In the genomic region with DNA sequence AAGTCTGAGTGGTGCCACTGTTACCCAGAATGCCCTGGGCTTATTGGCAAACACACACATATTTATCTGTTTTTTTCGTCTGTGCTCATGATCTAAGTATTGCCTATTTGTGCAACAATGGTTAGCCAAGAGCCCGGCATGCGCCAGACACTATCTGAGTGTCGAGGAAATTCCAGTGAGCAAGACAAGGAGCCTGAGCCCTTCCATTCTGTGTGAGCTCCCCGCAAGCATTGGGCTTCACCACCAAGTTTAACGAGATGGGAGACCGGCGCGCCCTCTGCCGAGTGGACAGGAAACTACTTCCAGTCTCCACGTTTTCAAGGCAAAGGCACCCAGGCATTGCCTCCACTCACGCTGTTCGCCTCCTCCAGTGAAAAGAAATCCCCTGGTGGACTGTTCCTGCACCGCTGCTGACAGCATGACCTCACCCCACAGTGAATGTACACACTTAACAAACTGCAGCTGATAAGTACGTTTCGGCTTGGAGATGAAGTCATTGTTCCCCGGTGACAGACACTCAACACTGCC, we compare ENCODE assay signal across 8 mouse cellular contexts. TPM values are rescaled to one million over a fixed set of nuclear protein-coding genes. Genes with fewer than 3 reads are reported as not detected.
DNase-seq lines count a peak whose midpoint lies in the region; ATAC-seq and TF ChIP-seq lines count a peak whose summit lies in the region.
"Had no signal": no experiment of that assay in that cellular context is flagged by ENCODE, and none has a peak within 500 bp of the region (broad histone marks: within the 10 kb centered on the region; RNA-seq: fewer than 3 reads in every experiment).

No protein-coding gene starts in this region.

- DNase-seq in B cell, adult 2 months = peak; percentile 65 to 68
- DNase-seq in CD8-positive naive resting alpha-beta T cell, adult 2 months (ENCODE audit: low read depth in 2 of 2, low spot score in 2 of 2) = peak; percentile 38 to 48
- peak; percentile 38 for DNase-seq in c-Kit-positive CD71-positive TER-119-positive erythroid progenitor cells, embryonic 14.5 days (ENCODE audit: low spot score)
- peak; percentile 87 to 88 for DNase-seq in heart, postnatal 10 days
- peak; percentile 91 for DNase-seq in lung, postnatal 0 days (ENCODE audit: low spot score)
- peak; percentile 27 for DNase-seq in testis, postnatal 14 days (ENCODE audit: low spot score)
- DNase-seq in cerebellum, adult 9-11 months = no peak

- WGBS in lung, postnatal 0 days = 31% methylated on average over 17 of the region's 17 CpGs

- H3K27ac ChIP-seq in lung, postnatal 0 days (ENCODE audit: low read length) = peak overlapping the region; percentile 12; the same call in 1 of the 2 replicates

- H3K27me3 ChIP-seq in lung, postnatal 0 days (replicated peaks; ENCODE audit: insufficient read depth, low read length) = no peaks in the 10 kb centered on the region

- no peaks in the 10 kb centered on the region for H3K36me3 ChIP-seq in lung, postnatal 0 days (ENCODE audit: insufficient read depth, low read length)

- no peak overlapping the region for H3K4me3 ChIP-seq in lung, postnatal 0 days (ENCODE audit: low read depth, low read length)
- H3K4me3 ChIP-seq: myocyte had no signal

- H3K4me1 ChIP-seq in lung, postnatal 0 days (ENCODE audit: insufficient read depth, low read depth, low read length) = no peaks in the 10 kb centered on the region

- no peak overlapping the region; the same call in 1 of the 2 replicates for H3K4me2 ChIP-seq in lung, postnatal 0 days (replicated peaks; ENCODE audit: low read depth, low read length)

- H3K9ac ChIP-seq in lung, postnatal 0 days (replicated peaks; ENCODE audit: low read depth) = no peak overlapping the region

- TF ChIP-seq CTCF in lung, postnatal 0 days (IDR thresholded peaks at IDR 0.05) = peak; percentile 73

- intact Hi-C loops in heart, postnatal 10 days (cut with DNase I) = no loop called here

- H3K9me3 ChIP-seq in lung, postnatal 0 days (ENCODE audit: low read length) = no peaks in the 10 kb centered on the region

- ATAC-seq in lung, postnatal 0 days = peak; percentile 93

- TF ChIP-seq EP300 in lung, postnatal 0 days (IDR thresholded peaks at IDR 0.05) = peak; percentile 33; the same call in 1 of the 2 replicates

RNA-seq across cellular contexts. Expression of gene Stk38l, which starts 39.0 kb away (rescaled TPM):
- 10 to 100 TPM; 18.7 to 19.1 TPM for total RNA-seq in heart, postnatal 10 days (2021)
- 13.2 and 14.2 TPM in 2 replicates for polyA plus RNA-seq in lung, postnatal 0 days (2015; fragmentation: Nextera tagmentation; extraction: Ambion mirVana)

RNA-seq across cellular contexts. Expression of gene Tm7sf3, which starts 43.2 kb away (rescaled TPM):
- 10 to 100 TPM; 23.4 to 27.1 TPM for total RNA-seq in heart, postnatal 10 days (2021)
- 20.0 and 21.7 TPM in 2 replicates for polyA plus RNA-seq in lung, postnatal 0 days (2015; fragmentation: Nextera tagmentation; extraction: Ambion mirVana)

RNA-seq across cellular contexts. Expression of gene Med21, which starts 43.5 kb away (rescaled TPM):
- total RNA-seq in heart, postnatal 10 days (2021) = 10 to 100 TPM; 53.8 to 59.7 TPM
- polyA plus RNA-seq in lung, postnatal 0 days (2015; fragmentation: Nextera tagmentation; extraction: Ambion mirVana) = 112 and 117 TPM in 2 replicates
